Mouse (Mus musculus): ENCODE data around the gene Slfn8.
"Not testable (repeated sequence)": the region's sequence is repeated elsewhere in the genome, so short reads cannot be mapped to it uniquely, and the experiment has no call there.

The Slfn8 gene

DNA sequence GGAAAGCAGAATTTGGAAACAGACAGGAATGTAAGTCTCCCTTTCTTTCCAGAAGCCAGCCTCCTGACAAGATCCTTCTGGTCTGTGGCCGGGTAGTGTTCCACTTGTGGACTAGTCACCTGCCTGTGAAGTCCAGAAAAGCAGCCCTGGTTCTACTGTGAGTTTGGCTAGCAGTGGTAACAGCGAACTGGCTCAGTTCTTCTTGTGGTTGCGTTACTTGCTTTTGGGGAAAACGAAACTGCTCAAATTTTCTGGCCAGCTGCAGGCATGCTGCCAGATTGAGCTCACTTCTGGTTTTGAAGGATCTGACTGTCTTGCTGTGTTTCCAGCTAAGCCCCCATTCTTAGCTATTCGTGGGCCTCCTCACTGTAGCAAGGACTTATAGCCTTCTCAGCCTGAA is at the start of gene Slfn8:
Slfn8 (minus strand) TSS at position 190 of the 400 bp plus-strand sequence.
- in situ Hi-C loops (cut with MboI, MseI): no loop called here

- in situ Hi-C loops (cut with MboI, MseI): loop anchor here (10.0 kb wide), 1 partner anchor 47 kb away; the partner anchor contains the start of gene Slfn1
Measured at GRCm38 (mm10) chr11:83067982-83068694, 47.5 kb upstream of the Slfn8 start.

DNA sequence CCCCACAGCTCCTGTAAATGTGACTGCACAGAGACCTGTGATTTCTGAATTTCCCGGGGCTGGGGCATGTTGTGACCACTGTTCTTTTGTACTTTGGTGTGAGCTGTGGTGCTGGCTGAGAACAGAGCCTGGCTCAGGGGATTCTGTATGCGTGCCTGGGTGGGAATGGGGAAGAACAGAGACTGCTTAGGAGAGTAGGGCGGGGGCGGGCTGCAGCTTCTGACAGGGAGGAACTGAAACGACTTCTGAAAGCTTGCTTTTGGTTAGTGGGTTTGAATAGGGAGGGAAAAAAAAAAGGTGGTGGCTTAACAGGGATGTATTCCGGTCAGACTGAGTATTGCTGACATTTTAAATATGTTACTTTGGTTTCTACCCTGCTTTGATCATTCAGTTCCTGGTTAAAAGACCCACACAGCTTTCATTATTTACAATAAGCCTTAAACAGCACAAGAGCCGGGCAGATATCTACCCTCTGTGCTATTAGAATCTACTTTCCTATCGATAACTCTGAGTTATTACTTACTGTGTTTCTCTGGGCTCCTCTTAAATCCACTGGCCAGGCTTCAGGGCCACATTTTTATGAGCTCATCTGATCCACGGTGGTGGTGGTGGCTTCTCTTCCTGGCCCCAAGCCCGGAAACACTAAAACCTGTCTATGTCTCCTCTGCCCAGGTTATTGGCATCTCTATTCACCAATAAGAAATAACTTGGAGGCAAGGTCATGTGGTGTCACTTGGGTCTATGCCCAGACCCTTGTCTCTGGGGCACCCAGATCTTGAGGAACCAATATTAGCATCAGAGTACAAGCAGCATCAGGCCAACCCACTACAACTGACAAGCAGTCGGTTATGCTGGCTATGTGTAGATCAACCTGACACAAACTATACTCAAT is 46.3 kb upstream of the Slfn8 start:
- in situ Hi-C loops (cut with MboI, MseI): loop anchor here (10.0 kb wide), 1 partner anchor 48 kb away; the partner anchor contains the start of gene Slfn1

- in situ Hi-C loops (cut with MboI, MseI): loop anchor here (10.0 kb wide), 1 partner anchor 49 kb away; the partner anchor contains the start of gene Slfn1
Measured at GRCm38 (mm10) chr11:83065441-83066344, 45.1 kb upstream of the Slfn8 start.

- in situ Hi-C loops (cut with MboI, MseI): loop anchor here (10.0 kb wide), 1 partner anchor 50 kb away; the partner anchor contains the start of gene Slfn1
Measured at GRCm38 (mm10) chr11:83064946-83065345, 44.3 kb upstream of the Slfn8 start, which contains the start of gene Slfn2. Gene Slfn2 (plus strand): TSS chr11:83065112.

- in situ Hi-C loops (cut with MboI, MseI): loop anchor here (10.0 kb wide), 1 partner anchor 51 kb away; the partner anchor contains the start of gene Slfn1
Measured at GRCm38 (mm10) chr11:83063941-83064349, 43.3 kb upstream of the Slfn8 start.

- in situ Hi-C loops (cut with MboI, MseI): loop anchor here (10.0 kb wide), 1 partner anchor 52 kb away; the partner anchor contains the start of gene Slfn1
Measured at GRCm38 (mm10) chr11:83063126-83063525, 42.5 kb upstream of the Slfn8 start.

GRCm38 (mm10) chr11:83061806-83062205 is 41.2 kb upstream of the Slfn8 start:
- in situ Hi-C loops (cut with MboI, MseI): loop anchor here (10.0 kb wide), 1 partner anchor 53 kb away; the partner anchor contains the start of gene Slfn1

- in situ Hi-C loops (cut with MboI, MseI): loop anchor here (10.0 kb wide), 1 partner anchor 54 kb away; the partner anchor contains the start of gene Slfn1
Measured at GRCm38 (mm10) chr11:83060412-83061020, 39.9 kb upstream of the Slfn8 start.

- in situ Hi-C loops (cut with MboI, MseI): no loop called here
Measured at GRCm38 (mm10) chr11:83057863-83058262, 37.3 kb upstream of the Slfn8 start.

DNA sequence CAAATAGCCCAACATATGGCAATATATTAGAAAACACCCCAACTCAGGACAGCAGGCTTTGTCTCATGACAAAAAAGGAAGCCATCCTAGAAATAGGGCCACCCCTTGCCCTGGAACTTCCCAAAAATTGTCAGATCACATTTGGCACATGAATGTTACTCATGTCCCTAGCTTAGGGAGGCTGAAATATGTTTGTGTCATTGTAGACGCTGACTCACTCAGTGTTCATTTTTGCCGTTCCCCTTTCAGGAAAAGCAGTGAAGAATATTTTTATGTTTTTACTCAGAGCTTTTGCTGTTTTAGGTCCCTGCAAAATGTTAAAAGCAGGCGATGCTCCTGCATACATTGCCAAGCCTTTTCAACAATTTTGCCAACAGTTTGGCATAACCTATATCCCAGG is 25.0 kb upstream of the Slfn8 start:
- in situ Hi-C loops (cut with MboI, MseI): no loop called here

- in situ Hi-C loops (cut with MboI, MseI): no loop called here
Measured at GRCm38 (mm10) chr11:83043891-83044290, 23.3 kb upstream of the Slfn8 start.

DNA sequence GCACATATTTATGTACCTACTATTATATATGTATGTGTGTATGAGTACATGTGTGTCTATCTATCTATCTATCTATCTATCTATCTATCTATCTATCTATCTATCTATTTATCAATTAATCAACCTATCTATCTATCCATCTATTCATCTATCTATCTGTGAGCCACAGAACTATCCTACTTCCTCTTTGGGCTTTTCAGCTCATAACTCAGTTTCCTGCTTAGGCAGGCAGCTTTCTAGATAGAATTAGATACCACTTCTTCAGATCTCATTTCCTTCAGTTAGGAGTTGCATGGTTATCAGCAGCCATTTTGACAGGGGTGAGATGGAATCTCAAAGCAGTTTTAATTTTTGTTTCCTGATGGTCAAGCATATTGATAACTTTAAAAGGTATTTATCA is 20.4 kb upstream of the Slfn8 start:
- in situ Hi-C loops (cut with MboI, MseI): no loop called here

- in situ Hi-C loops (cut with MboI, MseI): no loop called here
Measured at GRCm38 (mm10) chr11:83040325-83040724, 19.7 kb upstream of the Slfn8 start.

DNA sequence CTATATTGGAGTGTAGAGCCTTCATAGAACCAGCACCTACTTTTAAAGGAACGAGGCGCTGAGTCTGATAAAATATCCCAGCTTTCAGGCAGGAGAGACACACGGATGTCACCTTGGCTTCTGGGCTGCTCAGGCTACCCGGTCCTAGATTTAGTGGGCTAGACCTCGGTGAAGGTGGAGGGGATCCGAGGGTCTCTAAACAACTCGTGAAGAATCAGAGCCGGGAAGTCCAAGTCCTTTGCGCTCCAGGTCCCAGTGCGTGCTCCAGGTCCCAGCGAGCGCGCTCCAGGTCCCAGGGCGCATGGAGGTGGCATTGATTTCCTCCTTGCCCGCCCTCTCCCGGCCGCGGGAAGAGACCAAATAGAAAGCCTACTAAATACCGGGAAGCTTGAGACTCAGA is 19.2 kb upstream of the Slfn8 start:
- in situ Hi-C loops (cut with MboI, MseI): loop anchor here (10.0 kb wide), 1 partner anchor 225 kb away; no protein-coding TSS in a partner anchor

- in situ Hi-C loops (cut with MboI, MseI): loop anchor here (10.0 kb wide), 1 partner anchor 226 kb away; no protein-coding TSS in a partner anchor
Measured at GRCm38 (mm10) chr11:83039156-83039555, 18.5 kb upstream of the Slfn8 start.

- in situ Hi-C loops (cut with MboI, MseI): loop anchor here (10.0 kb wide), 1 partner anchor 226 kb away; no protein-coding TSS in a partner anchor
Measured at GRCm38 (mm10) chr11:83038686-83039085, 18.1 kb upstream of the Slfn8 start.

DNA sequence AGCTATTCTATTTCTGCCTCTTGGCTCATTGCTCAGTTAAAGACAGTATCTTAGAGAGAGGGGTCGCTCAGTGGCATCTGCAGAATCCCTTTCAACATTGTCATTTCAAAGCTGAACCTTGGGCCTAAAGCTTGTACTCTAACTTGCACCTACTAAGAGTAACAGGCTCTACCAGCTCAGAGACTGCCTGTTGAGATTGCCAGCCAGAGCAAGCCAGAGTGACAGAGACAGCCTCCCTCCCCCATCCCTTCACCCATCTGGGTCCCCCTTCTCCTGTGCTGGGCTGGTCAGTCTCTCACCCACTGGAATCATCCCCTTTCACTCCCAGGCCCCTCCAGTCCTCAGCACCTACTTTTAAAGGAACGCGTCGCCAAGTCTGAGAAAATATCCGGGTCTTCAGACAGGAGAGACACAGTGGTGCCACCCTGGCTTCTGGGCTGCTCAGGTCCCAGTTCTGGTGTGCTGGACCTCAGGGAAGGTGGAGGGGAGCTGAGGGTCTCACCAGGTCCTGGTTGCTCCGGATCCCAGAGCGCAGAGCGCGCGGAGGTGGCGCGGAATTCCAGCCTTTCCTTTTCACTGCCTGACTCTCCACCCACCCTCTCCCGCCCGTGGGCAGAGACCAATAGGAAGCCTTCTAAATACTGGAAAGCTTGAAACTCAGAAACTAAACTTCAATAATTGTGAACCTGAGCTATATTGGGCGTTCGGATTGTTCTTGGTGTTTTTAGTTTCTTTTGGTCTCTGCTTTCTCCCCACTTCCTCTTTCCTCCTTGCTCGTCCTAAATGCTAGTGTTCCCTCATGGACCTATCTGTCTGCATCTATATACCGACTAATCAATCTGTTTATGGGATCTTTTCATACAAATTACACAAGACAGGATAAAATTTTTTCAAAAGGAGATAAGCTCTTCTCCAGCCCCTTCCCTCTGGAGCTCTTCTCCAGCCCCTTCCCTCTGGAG is 770 bp downstream of the Slfn8 start:
- in situ Hi-C loops (cut with MboI, MseI): not testable (repeated sequence)

- in situ Hi-C loops (cut with MboI, MseI): no loop called here
Measured at GRCm38 (mm10) chr11:83016093-83016492, 4.5 kb downstream of the Slfn8 start.
